Mouse (Mus musculus) thymus, adult 2 months (tissue): ENCODE measurements around the gene Raet1e.

Experiments
- CTCF ChIP-seq: fragments of 200-500 bp; IDR thresholded peaks from 2 replicates; pipeline ENCODE4 v1.5.1; 2012; ENCODE audit warnings: mild to moderate bottlenecking, control low read depth, low read length, moderate library complexity, borderline replicate concordance; ENCODE audit not compliant: control insufficient read depth, poor library complexity, insufficient read depth; ENCODE audit errors: extremely low read depth
- POLR2A ChIP-seq: fragments of 200-500 bp; IDR thresholded peaks from 2 replicates; pipeline ENCODE4 v1.6.1; 2012; ENCODE audit warnings: mild to moderate bottlenecking, low read length, control low read depth, moderate library complexity; ENCODE audit not compliant: control insufficient read depth, poor library complexity, insufficient read depth; ENCODE audit errors: extremely low read depth

GRCm38 (mm10) chr10:22306452-22306851, 148.1 kb downstream of the Raet1e start:
- TF ChIP-seq POLR2A (no peak), CTCF (no peak)
